Mouse (Mus musculus) CD4-positive, CD25-positive, alpha-beta regulatory T cell, adult 2 months (primary cell): Measurements from ENCODE around the gene Sept3.

Experiments
- DNase-seq: peaks from one replicate; pipeline ENCODE4 v3.0.0-alpha.2; 2012; ENCODE audit warnings: low read depth, low spot score

Sept3 gene

GRCm38 (mm10) chr15:82339634-82340254 is 65.1 kb downstream of the Sept3 start:
- DNase-seq = no peak

GRCm38 (mm10) chr15:82340414-82341035 is 65.8 kb downstream of the Sept3 start:
- no peak for DNase-seq

GRCm38 (mm10) chr15:82341036-82341501 is 66.4 kb downstream of the Sept3 start:
- DNase-seq = peak; percentile 46

GRCm38 (mm10) chr15:82341675-82342542 is 67.2 kb downstream of the Sept3 start:
- DNase-seq = peak; percentile 64

- peak; percentile 34 for DNase-seq
Observed at GRCm38 (mm10) chr15:82342543-82342935, 67.8 kb downstream of the Sept3 start.

GRCm38 (mm10) chr15:82343368-82344287 is 68.9 kb downstream of the Sept3 start:
- no peak for DNase-seq
